Mouse (Mus musculus) lung, postnatal 0 days (tissue): Measurements from ENCODE around the gene Rtn2.
A peak's percentile ranks its signal among the peaks of the same experiment; 100 is the strongest.

ENCODE experiments used
- CTCF ChIP-seq: IDR thresholded peaks from 2 replicates; pipeline ENCODE4 v1.5.1; 2016; ENCODE audit warnings: antibody characterized with exemption, mild to moderate bottlenecking
- EP300 ChIP-seq: IDR thresholded peaks from 2 replicates; pipeline ENCODE4 v1.6.1; 2016; ENCODE audit warnings: antibody characterized with exemption, mild to moderate bottlenecking, control low read depth

- TF ChIP-seq CTCF (no peak), EP300 (0 out of 2 replicates have a peak, but pooled peaks have one; percentile 20)
These were observed 56.2 kb downstream of the Rtn2 start for GRCm38 (mm10) chr7:19338596-19338995.
